Mouse (Mus musculus) monocyte, adult 2 months (primary cell): Measurements from ENCODE around the gene Pet2.

Source experiments
- DNase-seq, 2 experiments: peaks; one replicate each; pipeline ENCODE4 v3.0.0; 2022; ENCODE audit warnings: low spot score in 2 of 2, low read depth in 1 of 2

Pet2 gene

DNA sequence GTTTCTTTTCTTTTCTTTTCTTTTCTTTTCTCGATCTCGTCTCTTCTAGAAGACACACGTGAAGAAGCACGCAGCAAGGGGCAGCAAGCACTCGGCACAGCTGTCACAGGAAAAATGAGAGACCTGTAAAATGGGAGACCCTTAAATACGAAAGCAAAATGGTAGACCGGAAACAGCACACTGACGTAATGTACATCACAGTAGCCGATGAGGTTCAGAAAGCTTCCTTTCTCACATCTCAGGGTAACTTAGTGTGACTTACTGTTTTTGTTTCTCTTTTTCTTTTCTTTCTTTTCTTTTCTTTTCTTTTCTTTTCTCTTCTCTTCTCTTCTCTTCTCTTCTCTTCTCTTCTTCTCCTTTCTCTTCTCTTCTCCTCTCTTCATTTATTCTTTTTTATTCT is at the start of gene Pet2:
Gene Pet2 (minus strand): TSS at position 101 of the 400 bp plus-strand sequence.
- no peak for DNase-seq
